Mouse (Mus musculus) kidney, embryonic 14.5 days (tissue): ENCODE results near the gene Txnip. TPM values are rescaled to one million over a fixed set of nuclear protein-coding genes. Genes with fewer than 3 reads are reported as not detected.

ENCODE experiments used
- ATAC-seq: fragments of 200-750 bp; cut with Nextera tagmentation; 2 replicates; pipeline ENCODE4 v1.8.0; 2017; ENCODE audit warnings: moderate number of reproducible peaks, mild to moderate bottlenecking, moderate TSS enrichment, moderate library complexity; ENCODE audit not compliant: low FRiP score, low TSS enrichment
- H3K27ac ChIP-seq: fragments of 300-500 bp; sonication (generic); 2 replicates; pipeline ENCODE4 v1.5.1; 2014; ENCODE audit warnings: low read depth, mild to moderate bottlenecking, low read length, moderate library complexity, mixed read lengths
- H3K27me3 ChIP-seq: fragments of 300-500 bp; sonication (generic); 2 replicates; pipeline ENCODE4 v1.6.1; 2014; ENCODE audit warnings: mild to moderate bottlenecking, low read length; ENCODE audit not compliant: control insufficient read depth, insufficient read depth
- H3K36me3 ChIP-seq: fragments of 300-500 bp; sonication (generic); 2 replicates; pipeline ENCODE4 v1.6.1; 2014; ENCODE audit warnings: low read length, mixed read lengths; ENCODE audit not compliant: control insufficient read depth, insufficient read depth
- H3K4me1 ChIP-seq: fragments of 300-500 bp; sonication (generic); 2 replicates; pipeline ENCODE4 v1.6.1; 2014; ENCODE audit warnings: low read length, mixed read lengths; ENCODE audit not compliant: control insufficient read depth, insufficient read depth
- H3K4me2 ChIP-seq: fragments of 300-500 bp; sonication (generic); replicated peaks from 2 replicates; pipeline ENCODE4 v1.6.1; 2014; ENCODE audit warnings: low read depth, mild to moderate bottlenecking, low read length
- H3K4me3 ChIP-seq: fragments of 300-500 bp; sonication (generic); 2 replicates; pipeline ENCODE4 v1.5.1; 2014; ENCODE audit warnings: mild to moderate bottlenecking, low read length
- H3K9ac ChIP-seq: fragments of 300-500 bp; sonication (generic); 2 replicates; pipeline ENCODE4 v1.6.1; 2014; ENCODE audit warnings: low read depth, mild to moderate bottlenecking, low read length, moderate library complexity
- H3K9me3 ChIP-seq: fragments of 300-500 bp; sonication (generic); 2 replicates; pipeline ENCODE4 v1.6.1; 2016; ENCODE audit warnings: low read length; ENCODE audit not compliant: control insufficient read depth
- WGBS: fragments of 180-500 bp; shearing (Covaris S2); extraction: QIAGEN DNeasy Blood & Tissue Kit; methylation state at CpG from one replicate; pipeline ENCODE4 v1.1.7; 2014; 5-methylcytosine and 5-hydroxymethylcytosine counted together
- polyA plus RNA-seq: library from polyadenylated mRNA; unstranded; fragments of >200 nt; fragmentation: Nextera tagmentation; extraction: Ambion mirVana; gene quantifications from 2 replicates; pipeline ENCODE4 v1.2.1, GENCODE M21; 2014

The Txnip gene
- polyA plus RNA-seq, 1 experiment from 2014 or later = 148 TPM

DNA sequence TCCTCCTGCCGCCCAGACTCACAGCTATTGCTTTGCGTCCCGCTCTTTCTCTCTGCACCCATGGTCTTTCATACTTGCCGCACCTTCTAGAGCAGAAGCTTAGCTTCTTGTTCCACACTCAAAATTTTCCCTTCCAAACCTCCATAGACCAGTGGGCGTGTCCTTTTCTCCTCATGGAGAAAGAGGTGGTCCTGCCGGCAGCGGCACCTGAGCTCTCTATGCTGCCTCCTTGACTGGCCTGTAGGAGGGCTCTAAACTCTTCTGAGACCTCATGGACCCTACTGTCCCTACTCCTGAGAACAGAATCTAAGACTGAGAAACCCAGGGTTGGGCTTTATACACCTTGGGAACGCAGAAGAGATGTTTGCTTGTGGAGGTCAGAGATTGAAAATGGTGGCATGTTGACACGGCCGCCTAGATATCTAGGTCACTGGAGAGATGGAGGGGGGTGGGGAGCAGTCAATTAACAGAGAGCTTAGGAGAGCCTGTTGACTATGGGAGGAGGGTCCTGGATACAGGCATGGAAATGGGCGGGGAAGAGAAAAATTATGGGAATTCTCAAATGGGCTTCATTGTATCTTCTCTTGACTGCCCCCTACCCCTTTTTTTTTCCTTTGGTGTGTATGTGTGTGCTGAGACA lies 12.3 kb downstream of the Txnip start:
- H3K4me1 ChIP-seq = peaks cover under 1% of the 10 kb centered on the region; the same call in 1 of the 2 replicates
- H3K4me3 ChIP-seq = no peak overlapping the region
- H3K9me3 ChIP-seq = no peaks in the 10 kb centered on the region
- ATAC-seq = no peak
- no peaks in the 10 kb centered on the region for H3K36me3 ChIP-seq
- no peak overlapping the region for H3K9ac ChIP-seq
- 81% methylated on average over 11 of the region's 11 CpGs for WGBS
- H3K27ac ChIP-seq = no peak overlapping the region
- H3K27me3 ChIP-seq = no peaks in the 10 kb centered on the region
- no peak overlapping the region for H3K4me2 ChIP-seq

GRCm38 (mm10) chr3:96570643-96571042 lies 12.9 kb downstream of the Txnip start:
- no peak overlapping the region for H3K4me2 ChIP-seq
- H3K27me3 ChIP-seq = no peaks in the 10 kb centered on the region
- no peak overlapping the region for H3K9ac ChIP-seq
- H3K27ac ChIP-seq = no peak overlapping the region
- no peaks in the 10 kb centered on the region for H3K9me3 ChIP-seq
- no peak overlapping the region for H3K4me3 ChIP-seq
- H3K4me1 ChIP-seq = 0 out of 2 replicates have a peak, but pooled peaks cover 3% of the 10 kb centered on the region
- 71% methylated on average over 7 of the region's 7 CpGs for WGBS
- ATAC-seq = no peak
- H3K36me3 ChIP-seq = no peaks in the 10 kb centered on the region

DNA sequence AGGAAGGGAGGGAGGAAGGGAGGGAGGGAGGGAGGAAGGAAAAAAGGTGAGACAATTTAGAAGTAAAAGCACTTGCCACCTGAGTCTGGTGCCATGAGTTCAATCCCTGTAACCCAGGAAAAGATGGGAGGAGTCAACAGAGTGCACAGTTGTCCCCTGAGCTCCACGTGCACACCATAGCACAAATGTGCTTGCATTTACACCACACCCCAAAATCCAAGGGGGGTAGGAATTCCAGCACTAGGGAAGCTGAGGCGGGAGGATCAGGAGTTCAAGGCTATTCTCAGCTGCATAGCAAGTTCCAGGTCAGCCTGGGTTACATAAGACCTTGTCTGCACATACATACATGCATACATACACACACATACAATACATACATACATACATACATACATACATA lies 13.6 kb downstream of the Txnip start:
- WGBS = 82% methylated on average over 2 of the region's 2 CpGs
- no peak overlapping the region for H3K9ac ChIP-seq
- no peak for ATAC-seq

GRCm38 (mm10) chr3:96571896-96572698 lies 14.3 kb downstream of the Txnip start:
- no peaks in the 10 kb centered on the region for H3K27me3 ChIP-seq
- H3K4me2 ChIP-seq = no peak overlapping the region
- 70% methylated on average over 16 of the region's 16 CpGs for WGBS
- H3K4me1 ChIP-seq = peaks cover 6% of the 10 kb centered on the region
- no peak for ATAC-seq
- no peak overlapping the region for H3K4me3 ChIP-seq
- H3K9ac ChIP-seq = no peak overlapping the region
- H3K27ac ChIP-seq = no peak overlapping the region; the same call in 1 of the 2 replicates
- no peaks in the 10 kb centered on the region for H3K9me3 ChIP-seq
- H3K36me3 ChIP-seq = no peaks in the 10 kb centered on the region

More for the DNA sequence above, 13.6 kb downstream of the Txnip start:
- no peaks in the 10 kb centered on the region for H3K27me3 ChIP-seq
- 0 out of 2 replicates have a peak, but pooled peaks cover 6% of the 10 kb centered on the region for H3K4me1 ChIP-seq
- no peaks in the 10 kb centered on the region for H3K36me3 ChIP-seq
- H3K4me2 ChIP-seq = no peak overlapping the region
- no peak overlapping the region for H3K4me3 ChIP-seq
- no peaks in the 10 kb centered on the region for H3K9me3 ChIP-seq
- H3K27ac ChIP-seq = no peak overlapping the region

DNA sequence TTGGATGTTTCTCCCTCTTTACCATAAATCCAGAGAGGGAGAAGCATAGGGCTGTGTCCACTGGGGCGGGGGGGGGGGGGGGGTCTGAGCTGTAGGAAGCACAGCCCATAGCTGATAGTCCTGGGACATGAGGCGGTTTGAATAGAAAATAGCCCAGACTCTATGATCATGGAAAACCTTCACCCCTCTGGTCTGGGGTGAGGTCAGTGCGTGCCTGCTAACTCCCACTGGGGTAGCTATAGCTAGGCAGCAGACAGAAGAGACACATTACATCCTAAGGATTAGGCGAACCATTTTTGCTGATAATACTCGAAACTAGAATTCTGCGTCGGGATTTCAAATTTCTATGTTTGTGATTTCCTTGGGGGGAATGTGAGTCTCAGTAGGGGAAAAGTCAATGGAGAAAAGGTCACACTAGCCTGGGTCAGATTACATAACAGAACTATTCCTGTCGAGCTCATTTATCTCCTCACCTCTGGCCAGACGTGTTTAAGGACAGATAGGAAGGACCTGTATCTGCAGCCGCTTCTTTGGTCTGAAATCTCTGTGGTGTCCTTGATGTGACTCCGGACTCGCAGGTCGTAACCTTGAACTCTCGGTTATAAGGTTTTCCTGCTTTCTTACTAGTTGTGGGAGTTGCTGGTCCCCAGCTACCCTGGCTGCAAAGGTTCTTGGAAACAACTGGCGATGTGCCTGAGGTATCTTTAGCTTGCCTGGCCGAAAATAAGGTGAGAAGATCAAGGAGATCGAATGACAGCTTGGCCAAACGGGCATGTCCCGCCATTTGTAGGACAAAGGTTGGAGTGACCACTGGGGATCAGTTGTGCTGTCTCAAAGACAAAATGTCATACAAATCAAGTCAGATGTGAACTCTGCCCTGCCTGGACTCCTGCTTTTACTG lies 16.1 kb downstream of the Txnip start:
- H3K27ac ChIP-seq = no peak overlapping the region
- 60% methylated on average over 18 of the region's 19 CpGs for WGBS
- H3K4me1 ChIP-seq = peaks cover 14% of the 10 kb centered on the region
- no peak for ATAC-seq
- no peak overlapping the region for H3K9ac ChIP-seq
- no peak overlapping the region for H3K4me2 ChIP-seq
- no peaks in the 10 kb centered on the region for H3K27me3 ChIP-seq
- no peaks in the 10 kb centered on the region for H3K36me3 ChIP-seq
- H3K4me3 ChIP-seq = no peak overlapping the region
- H3K9me3 ChIP-seq = no peaks in the 10 kb centered on the region

- ATAC-seq = no peak
- Histone ChIP-seq H3K4me3 (no peak overlapping the region), H3K27me3 (no peaks in the 10 kb centered on the region), H3K4me1 (peaks cover 14% of the 10 kb centered on the region), H3K36me3 (no peaks in the 10 kb centered on the region), H3K4me2 (no peak overlapping the region; the same call in 1 of the 2 replicates), H3K27ac (peak overlapping the region; percentile 94), H3K9me3 (no peaks in the 10 kb centered on the region), H3K9ac (no peak overlapping the region)
- 84% methylated on average over 8 of the region's 8 CpGs for WGBS
These were observed 17.7 kb downstream of the Txnip start for GRCm38 (mm10) chr3:96575272-96575984.

- WGBS = 28% methylated on average over 14 of the region's 14 CpGs
- Histone ChIP-seq H3K36me3 (no peaks in the 10 kb centered on the region), H3K4me1 (peaks cover 18% of the 10 kb centered on the region), H3K27me3 (no peaks in the 10 kb centered on the region), H3K4me3 (peak overlapping the region; percentile 6; the same call in 1 of the 2 replicates), H3K4me2 (peak overlapping the region; percentile 35), H3K27ac (peak overlapping the region; percentile 94), H3K9me3 (no peaks in the 10 kb centered on the region), H3K9ac (no peak overlapping the region)
- ATAC-seq = peak; percentile 28
These were observed 18.4 kb downstream of the Txnip start for GRCm38 (mm10) chr3:96576005-96576658.
